Mouse (Mus musculus): ENCODE measurements around the gene Tmem208. TPM values are rescaled to one million over a fixed set of nuclear protein-coding genes. Genes with fewer than 3 reads are reported as not detected.
A peak's percentile ranks its signal among the peaks of the same experiment; 100 is the strongest.

Gene Tmem208
- polyA plus RNA-seq (2015; fragmentation: Nextera tagmentation; extraction: Ambion mirVana): 70.3 and 73.5 TPM in 2 replicates

DNA sequence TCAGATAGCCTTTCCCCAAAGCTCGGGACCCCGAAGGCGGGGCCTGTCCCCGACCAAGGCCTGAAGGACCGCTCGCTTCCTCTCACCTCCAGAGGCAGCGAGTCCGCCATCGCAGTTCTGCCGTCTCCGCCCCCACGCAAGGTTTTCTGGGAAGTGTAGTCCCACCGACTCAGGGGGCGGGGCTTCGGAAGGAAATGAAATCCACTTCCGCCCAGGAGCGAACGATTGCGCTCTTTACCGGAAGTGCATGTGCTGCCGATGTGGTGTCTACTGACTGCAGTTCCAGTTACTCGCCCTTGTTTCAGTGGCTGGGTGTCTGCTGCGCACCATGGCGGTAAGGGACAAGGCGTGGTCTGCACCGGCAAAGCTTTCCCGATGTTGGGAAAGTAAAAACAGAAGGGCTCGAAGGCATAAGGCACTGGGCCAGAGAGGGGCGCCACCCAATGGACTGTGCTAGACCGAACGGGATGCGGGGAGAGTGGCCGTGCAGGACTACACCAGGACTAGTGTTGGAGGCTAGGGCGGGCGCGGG lies at the start of gene Tmem208, which contains the start of gene Lrrc29:
Gene Tmem208 (plus strand): TSS at position 214 of the 532 bp plus-strand sequence.
Gene Lrrc29 (minus strand): TSS at position 138 of the 532 bp plus-strand sequence.

GRCm38 (mm10) chr8:105289805-105290460 lies 36.2 kb upstream of the Tmem208 start, which contains the start of gene 4931428F04Rik:
Gene 4931428F04Rik, minus strand, starts transcription at chr8:105289864.

DNA sequence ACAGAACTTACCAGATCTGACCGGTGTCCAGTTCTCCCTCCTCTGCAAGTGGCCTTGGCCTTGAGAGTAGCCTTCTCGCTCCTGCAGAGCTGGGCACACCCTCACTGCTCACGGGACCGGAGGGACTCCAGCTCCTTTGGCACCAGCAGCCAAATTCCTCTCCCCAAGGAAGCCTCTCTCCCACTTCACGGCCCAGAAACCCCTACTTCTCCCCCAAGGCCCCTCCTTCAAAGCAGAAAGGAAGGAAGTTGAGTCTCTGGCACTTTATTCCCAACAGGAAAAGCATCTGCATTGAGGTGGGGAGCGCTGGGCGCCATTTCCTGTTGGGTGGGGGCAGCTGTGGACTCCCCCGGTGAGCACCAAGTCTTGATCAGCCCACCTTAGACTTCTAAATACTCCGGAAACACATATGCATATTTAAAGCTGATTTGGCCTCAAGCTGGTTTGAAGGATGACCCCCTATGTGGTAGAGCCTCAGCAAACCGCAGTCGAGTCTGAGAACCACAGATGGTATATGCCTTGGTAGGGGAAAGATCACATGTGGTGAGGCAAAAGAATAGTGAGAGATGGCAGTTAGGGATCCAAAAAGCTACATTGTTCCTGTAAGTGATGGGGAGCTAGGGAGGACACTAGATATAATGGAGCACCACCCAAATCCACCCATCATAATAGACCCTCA lies 30.1 kb upstream of the Tmem208 start, which contains the start of gene Exoc3l:
Gene Exoc3l (minus strand): TSS at position 207 of the 679 bp plus-strand sequence.

DNA sequence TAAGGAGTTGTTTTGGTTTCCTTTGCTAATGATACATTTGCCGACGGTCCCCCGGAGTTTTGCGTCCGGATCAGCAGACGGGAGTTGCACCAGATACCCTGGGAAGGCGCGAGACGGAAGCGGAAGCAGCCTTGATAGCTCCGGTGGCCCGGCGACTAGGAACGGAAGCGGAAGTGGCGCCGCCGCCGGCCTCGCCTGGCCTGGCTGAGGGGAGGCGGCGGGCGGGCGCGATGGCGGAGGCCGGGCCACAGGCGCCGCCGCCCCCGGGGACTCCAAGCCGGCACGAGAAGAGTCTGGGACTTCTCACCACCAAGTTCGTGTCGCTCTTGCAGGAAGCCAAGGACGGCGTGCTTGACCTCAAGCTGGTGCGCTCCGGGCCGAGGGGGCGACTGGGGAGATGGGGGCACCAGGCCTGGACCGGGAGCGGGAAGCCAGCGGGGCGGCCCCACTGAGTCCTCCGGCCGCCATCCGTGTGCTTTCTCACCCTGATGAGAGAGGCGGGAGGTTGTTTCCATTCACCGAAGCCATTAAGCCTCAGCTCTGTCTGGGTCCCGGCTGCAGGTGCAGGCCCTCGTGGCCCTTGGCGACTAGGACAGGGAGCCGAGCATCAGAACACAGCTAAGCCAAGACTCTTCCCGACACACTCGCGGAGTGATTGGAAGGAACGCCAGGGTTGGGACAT lies 28.5 kb upstream of the Tmem208 start, which contains the start of gene E2f4:
Gene E2f4 (plus strand): TSS at position 153 of the 682 bp plus-strand sequence.

GRCm38 (mm10) chr8:105305211-105306145 lies 20.7 kb upstream of the Tmem208 start, which contains the start of gene Elmo3:
Gene Elmo3, plus strand, starts transcription at chr8:105305601.

GRCm38 (mm10) chr8:105347428-105348221 lies 21.5 kb downstream of the Tmem208 start, which contains the start of gene Fhod1:
Gene Fhod1, minus strand, starts transcription at chr8:105347953.

DNA sequence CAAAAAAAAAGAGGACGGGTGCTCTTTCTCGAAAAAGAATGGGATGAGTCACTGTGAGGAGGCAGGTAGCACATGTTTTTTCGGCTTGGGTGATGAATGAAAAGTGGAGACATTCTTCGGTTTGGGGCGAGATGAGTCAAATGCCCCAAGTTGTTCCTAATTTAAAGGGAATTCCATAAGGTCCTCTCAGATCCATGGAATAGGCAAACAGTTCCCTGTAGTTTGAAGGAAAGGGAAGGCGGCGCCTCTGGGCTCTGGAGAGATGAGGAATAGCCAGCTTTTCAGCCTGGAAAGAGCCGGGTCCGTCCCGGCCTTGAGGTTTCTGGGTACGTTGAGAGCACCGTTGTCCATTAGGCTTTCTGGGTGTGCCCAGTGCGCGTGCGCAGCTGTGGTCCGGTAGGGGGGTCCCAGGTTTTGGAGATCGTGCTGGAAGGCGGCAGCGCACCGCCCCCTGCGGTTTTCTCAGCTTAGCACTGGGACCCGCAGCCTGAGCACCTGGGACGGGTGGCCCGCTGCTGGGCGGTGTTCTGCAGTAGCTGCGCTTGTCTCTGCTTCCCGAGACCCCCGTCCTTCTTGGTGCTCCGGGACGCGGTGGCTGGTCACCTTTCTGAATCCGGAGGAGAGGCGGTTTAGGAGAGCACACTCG lies 22.4 kb downstream of the Tmem208 start, which contains the start of gene Slc9a5:
Gene Slc9a5 (plus strand): TSS at position 394 of the 646 bp plus-strand sequence.

DNA sequence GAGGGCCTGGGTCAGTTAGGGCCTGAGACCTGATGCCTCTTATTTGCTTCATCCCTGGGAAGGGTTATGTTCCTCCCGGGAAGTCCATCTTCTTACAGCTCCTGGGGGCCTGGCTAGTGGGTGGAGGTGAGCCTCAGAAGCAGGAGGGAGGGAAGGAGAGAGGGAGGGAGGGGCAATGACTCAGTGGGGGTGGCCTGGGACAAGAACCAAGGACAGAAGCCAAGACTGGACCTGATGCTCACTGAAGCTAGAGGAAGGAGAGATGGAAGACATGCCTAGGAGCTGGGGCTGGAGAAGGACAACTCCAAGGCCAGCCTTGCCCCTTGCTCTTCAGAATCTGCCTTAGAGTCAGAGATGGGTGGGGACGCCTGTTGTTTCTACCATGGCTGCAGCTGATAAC lies 46.9 kb downstream of the Tmem208 start, which contains the start of gene Plekhg4:
Gene Plekhg4 (plus strand): TSS at position 243 of the 400 bp plus-strand sequence.

MicroRNAs within 50 kb of the gene (microRNA counts, 519-probe panel; counts per million panel counts)
- 2,628 counts per million, percentile 69 among the panel's probes with 10 or more counts for microRNA mmu-miR-328

Small RNA genes within 50 kb of the gene (microRNA-seq; reads per million reads assigned to microRNA genes)
- gene Gm27320: 0 reads per million in 2 experiments
- gene Mir328: 353 to 381 reads per million in 2 experiments

Other genes with a start within 250 kb of the Tmem208 start
- not detected in 2 replicates for gene Ces3b, start 242.6 kb upstream of the Tmem208 start, polyA plus RNA-seq (2015; fragmentation: Nextera tagmentation; extraction: Ambion mirVana)
- gene Ces4a, start 194.6 kb upstream of the Tmem208 start, polyA plus RNA-seq (2015; fragmentation: Nextera tagmentation; extraction: Ambion mirVana): not detected in 2 replicates
- gene Cbfb, start 155.7 kb upstream of the Tmem208 start, polyA plus RNA-seq (2015; fragmentation: Nextera tagmentation; extraction: Ambion mirVana): 32.1 and 36.8 TPM in 2 replicates
- gene D230025D16Rik, start 101.2 kb upstream of the Tmem208 start, polyA plus RNA-seq (2015; fragmentation: Nextera tagmentation; extraction: Ambion mirVana): 13.8 and 14.6 TPM in 2 replicates
- 12.4 and 15.0 TPM in 2 replicates for gene B3gnt9, start 71.2 kb upstream of the Tmem208 start, polyA plus RNA-seq (2015; fragmentation: Nextera tagmentation; extraction: Ambion mirVana)
- gene Tradd, start 61.7 kb upstream of the Tmem208 start, polyA plus RNA-seq (2015; fragmentation: Nextera tagmentation; extraction: Ambion mirVana): 6.5 and 10.0 TPM in 2 replicates
- 0.85 and 2.0 TPM in 2 replicates for gene Fbxl8, start 61.7 kb upstream of the Tmem208 start, polyA plus RNA-seq (2015; fragmentation: Nextera tagmentation; extraction: Ambion mirVana)
- gene Hsf4, start 56.6 kb upstream of the Tmem208 start, polyA plus RNA-seq (2015; fragmentation: Nextera tagmentation; extraction: Ambion mirVana): 0.11 and 0.18 TPM in 2 replicates
- 19.7 and 19.8 TPM in 2 replicates for gene Nol3, start 50.2 kb upstream of the Tmem208 start, polyA plus RNA-seq (2015; fragmentation: Nextera tagmentation; extraction: Ambion mirVana)
- 2.1 TPM in 2 replicates for gene 4931428F04Rik, start 36.5 kb upstream of the Tmem208 start, polyA plus RNA-seq (2015; fragmentation: Nextera tagmentation; extraction: Ambion mirVana)
- 4.2 and 6.3 TPM in 2 replicates for gene Exoc3l, start 30.3 kb upstream of the Tmem208 start, polyA plus RNA-seq (2015; fragmentation: Nextera tagmentation; extraction: Ambion mirVana)
- 28.1 and 28.5 TPM in 2 replicates for gene E2f4, start 28.7 kb upstream of the Tmem208 start, polyA plus RNA-seq (2015; fragmentation: Nextera tagmentation; extraction: Ambion mirVana)
- 2.3 and 3.0 TPM in 2 replicates for gene Elmo3, start 20.8 kb upstream of the Tmem208 start, polyA plus RNA-seq (2015; fragmentation: Nextera tagmentation; extraction: Ambion mirVana)
- gene Lrrc29, start 76 bp upstream of the Tmem208 start, polyA plus RNA-seq (2015; fragmentation: Nextera tagmentation; extraction: Ambion mirVana): 2.5 and 2.8 TPM in 2 replicates
- 0.82 and 1.1 TPM in 2 replicates for gene Fhod1, start 21.6 kb downstream of the Tmem208 start, polyA plus RNA-seq (2015; fragmentation: Nextera tagmentation; extraction: Ambion mirVana)
- gene Slc9a5, start 22.5 kb downstream of the Tmem208 start, polyA plus RNA-seq (2015; fragmentation: Nextera tagmentation; extraction: Ambion mirVana): 0.45 and 0.52 TPM in 2 replicates
- gene Plekhg4, start 46.9 kb downstream of the Tmem208 start, polyA plus RNA-seq (2015; fragmentation: Nextera tagmentation; extraction: Ambion mirVana): 0.12 and 0.18 TPM in 2 replicates
- gene Kctd19, start 87.1 kb downstream of the Tmem208 start, polyA plus RNA-seq (2015; fragmentation: Nextera tagmentation; extraction: Ambion mirVana): 0.29 TPM in 1 of 2 replicates, not detected in the other
- gene Lrrc36, start 87.2 kb downstream of the Tmem208 start, polyA plus RNA-seq (2015; fragmentation: Nextera tagmentation; extraction: Ambion mirVana): 0.94 and 1.2 TPM in 2 replicates
- 630 and 718 TPM in 2 replicates for gene Tppp3, start 145.2 kb downstream of the Tmem208 start, polyA plus RNA-seq (2015; fragmentation: Nextera tagmentation; extraction: Ambion mirVana)
- gene Zdhhc1, start 170.5 kb downstream of the Tmem208 start, polyA plus RNA-seq (2015; fragmentation: Nextera tagmentation; extraction: Ambion mirVana): 22.4 and 24.2 TPM in 2 replicates
- 6.9 TPM in 2 replicates for gene Hsd11b2, start 192.4 kb downstream of the Tmem208 start, polyA plus RNA-seq (2015; fragmentation: Nextera tagmentation; extraction: Ambion mirVana)
- 57.6 and 67.5 TPM in 2 replicates for gene Atp6v0d1, start 239.7 kb downstream of the Tmem208 start, polyA plus RNA-seq (2015; fragmentation: Nextera tagmentation; extraction: Ambion mirVana)

Measured in skeletal muscle tissue, postnatal 0 days (tissue).